Mouse (Mus musculus) forebrain, embryonic 12.5 days (tissue): ENCODE measurements around the gene Pth1r. TPM values are rescaled to one million over a fixed set of nuclear protein-coding genes. Genes with fewer than 3 reads are reported as not detected.
A peak's percentile ranks its signal among the peaks of the same experiment; 100 is the strongest.

Experiments used
- ATAC-seq: fragments of 200-750 bp; cut with Nextera tagmentation; 2 replicates; pipeline ENCODE4 v1.8.0; 2017; ENCODE audit warnings: moderate TSS enrichment; ENCODE audit not compliant: low FRiP score
- H3K27ac ChIP-seq: fragments of 300-500 bp; sonication (generic); 2 replicates; pipeline ENCODE4 v1.5.1; 2016; ENCODE audit warnings: mild to moderate bottlenecking
- H3K27me3 ChIP-seq: fragments of 300-500 bp; sonication (generic); 2 replicates; pipeline ENCODE4 v1.6.1; 2016; ENCODE audit warnings: mild to moderate bottlenecking
- H3K36me3 ChIP-seq: fragments of 300-500 bp; sonication (generic); replicated peaks from 2 replicates; pipeline ENCODE4 v1.6.1; 2016; ENCODE audit warnings: mild to moderate bottlenecking
- H3K4me1 ChIP-seq: fragments of 300-500 bp; sonication (generic); 2 replicates; pipeline ENCODE4 v1.6.1; 2016
- H3K4me2 ChIP-seq: fragments of 300-500 bp; sonication (generic); 2 replicates; pipeline ENCODE4 v1.6.1; 2016; ENCODE audit warnings: mild to moderate bottlenecking, moderate library complexity
- H3K4me3 ChIP-seq: fragments of 300-500 bp; sonication (generic); replicated peaks from 2 replicates; pipeline ENCODE4 v1.5.1; 2016; ENCODE audit warnings: mild to moderate bottlenecking
- H3K9ac ChIP-seq: fragments of 300-500 bp; sonication (generic); 2 replicates; pipeline ENCODE4 v1.6.1; 2016; ENCODE audit warnings: mild to moderate bottlenecking
- H3K9me3 ChIP-seq: fragments of 300-500 bp; sonication (generic); 2 replicates; pipeline ENCODE4 v1.6.1; 2016
- WGBS: fragments of 180-500 bp; shearing (Covaris S2); methylation state at CpG from one replicate; pipeline ENCODE4 v1.1.7; 2016; 5-methylcytosine and 5-hydroxymethylcytosine counted together
- polyA plus RNA-seq: library from polyadenylated mRNA; unstranded; fragments of >200 nt; fragmentation: Nextera tagmentation; extraction: Ambion mirVana; gene quantifications from 2 replicates; pipeline ENCODE4 v1.2.1, GENCODE M21; 2016

The Pth1r gene
- polyA plus RNA-seq, 1 experiment from 2014 or later, result 18.6 TPM

DNA sequence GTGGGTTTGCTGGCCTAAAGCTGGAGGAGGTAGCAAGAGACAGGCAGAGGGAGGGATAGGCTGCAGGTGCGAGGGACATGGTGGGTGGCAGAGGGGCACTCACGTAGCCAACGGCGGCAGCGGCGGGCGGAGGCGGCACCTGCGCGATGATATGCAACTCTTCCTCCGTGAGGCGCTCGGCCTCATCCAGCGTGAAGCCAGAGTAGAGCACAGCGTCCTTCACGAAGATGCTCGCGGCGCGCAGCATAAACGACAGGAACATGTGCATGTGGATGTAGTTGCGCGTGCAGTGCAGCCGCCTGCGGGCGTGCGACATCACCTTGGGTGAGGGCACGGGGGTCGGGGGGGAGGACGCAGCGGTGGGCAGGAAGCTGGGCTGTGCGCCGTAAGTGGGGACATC, 20.1 kb downstream of the Pth1r start:
- H3K9me3 ChIP-seq, result no peaks in the 10 kb centered on the region
- H3K27me3 ChIP-seq, result peaks cover 66% of the 10 kb centered on the region
- H3K9ac ChIP-seq, result no peak overlapping the region
- peak overlapping the region; percentile 29 for H3K4me3 ChIP-seq
- H3K36me3 ChIP-seq, result no peaks in the 10 kb centered on the region
- WGBS, result 5% methylated on average over 33 of the region's 33 CpGs
- H3K27ac ChIP-seq, result no peak overlapping the region
- H3K4me2 ChIP-seq, result peak overlapping the region; percentile 51
- no peak for ATAC-seq
- peaks cover 23% of the 10 kb centered on the region for H3K4me1 ChIP-seq

DNA sequence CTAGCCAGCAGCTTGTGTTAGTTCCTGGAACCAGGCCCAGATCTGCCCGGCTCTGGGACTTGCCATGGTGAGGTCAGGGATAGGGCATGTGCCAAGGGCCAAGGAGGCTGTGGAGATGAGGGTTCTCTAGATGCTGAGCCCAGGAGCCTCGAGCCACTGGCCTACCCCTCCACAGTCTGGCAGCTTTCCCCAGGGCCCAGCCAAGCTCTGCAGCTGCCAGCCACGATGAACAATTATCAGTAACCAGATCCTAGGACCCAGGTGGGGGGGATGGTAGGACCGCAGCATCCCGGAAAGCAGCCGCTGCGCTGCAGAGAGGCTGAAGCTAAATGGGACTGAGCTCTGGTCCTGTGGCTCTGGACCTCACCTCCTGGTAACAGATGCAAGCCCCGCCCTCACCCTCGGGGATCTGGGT, 21.2 kb downstream of the Pth1r start:
- no peak overlapping the region for H3K4me2 ChIP-seq
- H3K27ac ChIP-seq, result no peak overlapping the region
- peaks cover 55% of the 10 kb centered on the region for H3K27me3 ChIP-seq
- no peak overlapping the region for H3K9ac ChIP-seq
- H3K36me3 ChIP-seq, result no peaks in the 10 kb centered on the region
- peak; percentile 57 for ATAC-seq
- H3K4me1 ChIP-seq, result peaks cover 23% of the 10 kb centered on the region
- WGBS, result 6% methylated on average over 9 of the region's 9 CpGs
- H3K4me3 ChIP-seq, result no peak overlapping the region
- H3K9me3 ChIP-seq, result no peaks in the 10 kb centered on the region

DNA sequence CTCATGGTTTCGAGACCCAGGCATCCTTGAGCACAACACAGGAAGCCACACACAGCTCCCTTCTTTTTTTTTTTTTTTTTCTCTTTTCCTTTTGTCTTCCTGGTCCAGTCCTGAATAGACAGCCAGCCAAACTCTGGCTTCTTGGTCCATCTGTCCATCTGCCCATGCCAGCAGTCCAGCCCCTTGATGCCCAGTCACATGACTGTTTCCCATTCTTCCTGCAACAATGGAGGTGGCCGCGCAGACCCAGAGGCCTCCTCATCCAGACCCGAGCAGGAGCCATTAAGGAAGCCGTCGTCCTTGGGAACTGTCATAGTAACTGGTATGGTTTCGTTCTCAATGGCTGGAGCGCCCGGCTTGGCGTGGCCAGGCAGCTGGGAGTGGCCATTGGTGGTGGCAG, 24.9 kb downstream of the Pth1r start:
- no peak for ATAC-seq
- no peaks in the 10 kb centered on the region for H3K36me3 ChIP-seq
- H3K4me3 ChIP-seq, result no peak overlapping the region
- H3K27ac ChIP-seq, result no peak overlapping the region
- no peak overlapping the region for H3K9ac ChIP-seq
- no peaks in the 10 kb centered on the region for H3K9me3 ChIP-seq
- no peak overlapping the region for H3K4me2 ChIP-seq
- H3K27me3 ChIP-seq, result peaks cover 22% of the 10 kb centered on the region
- peaks cover 19% of the 10 kb centered on the region for H3K4me1 ChIP-seq
- 83% methylated on average over 10 of the region's 10 CpGs for WGBS

DNA sequence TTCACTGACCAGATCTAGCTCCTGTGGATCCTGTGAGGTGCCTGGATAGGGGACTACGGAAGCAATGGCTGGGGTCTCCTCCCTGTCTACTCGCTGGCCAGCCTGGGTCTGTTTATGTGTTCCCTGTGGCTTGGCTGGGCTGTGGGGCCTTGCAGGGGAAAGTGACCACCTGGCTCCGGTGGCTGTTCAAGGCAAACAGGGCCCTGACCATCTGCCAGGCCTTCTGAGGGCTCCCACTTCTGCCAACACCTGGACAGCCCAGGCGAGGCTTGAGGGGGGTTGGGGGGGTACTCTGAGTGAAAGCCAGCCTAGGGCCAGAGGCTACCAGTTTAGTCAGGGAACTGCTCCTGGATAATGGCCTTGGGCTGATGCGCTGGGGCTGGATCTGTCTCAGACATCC, 27.0 kb downstream of the Pth1r start:
- 75% methylated on average over 5 of the region's 5 CpGs for WGBS
- Histone ChIP-seq H3K4me1 (peaks cover 3% of the 10 kb centered on the region; the same call in 1 of the 2 replicates), H3K4me2 (no peak overlapping the region), H3K27ac (no peak overlapping the region), H3K36me3 (peaks cover 5% of the 10 kb centered on the region; the same call in 1 of the 2 replicates), H3K4me3 (no peak overlapping the region), H3K9ac (no peak overlapping the region), H3K27me3 (0 out of 2 replicates have a peak, but pooled peaks cover 1% of the 10 kb centered on the region), H3K9me3 (no peaks in the 10 kb centered on the region)
- ATAC-seq, result no peak

DNA sequence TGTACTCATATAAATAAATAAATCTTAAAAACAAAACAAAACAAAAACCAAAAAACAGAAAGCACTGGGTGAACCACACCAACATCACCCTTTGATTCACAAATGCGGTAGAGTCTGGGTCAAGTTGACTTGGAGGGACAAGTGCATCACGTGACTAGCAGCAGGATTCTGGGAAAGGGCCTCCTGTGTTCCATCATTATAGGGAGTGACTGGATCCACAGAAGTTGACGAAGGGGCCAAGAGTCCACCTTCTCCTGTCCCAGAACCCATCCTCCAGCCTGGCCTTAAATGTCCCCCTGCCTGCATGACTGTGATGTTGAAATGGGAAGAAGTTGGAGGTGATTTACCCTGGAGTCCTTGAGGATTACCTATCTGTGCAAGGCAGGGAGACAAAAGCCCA, 28.1 kb downstream of the Pth1r start:
- WGBS, result 86% methylated on average over 3 of the region's 3 CpGs
- no peak overlapping the region for H3K4me3 ChIP-seq
- H3K9ac ChIP-seq, result no peak overlapping the region
- no peaks in the 10 kb centered on the region for H3K9me3 ChIP-seq
- no peak for ATAC-seq
- H3K36me3 ChIP-seq, result peaks cover 14% of the 10 kb centered on the region
- H3K27me3 ChIP-seq, result no peaks in the 10 kb centered on the region
- no peak overlapping the region for H3K27ac ChIP-seq
- H3K4me2 ChIP-seq, result no peak overlapping the region
- peaks cover 3% of the 10 kb centered on the region; the same call in 1 of the 2 replicates for H3K4me1 ChIP-seq

DNA sequence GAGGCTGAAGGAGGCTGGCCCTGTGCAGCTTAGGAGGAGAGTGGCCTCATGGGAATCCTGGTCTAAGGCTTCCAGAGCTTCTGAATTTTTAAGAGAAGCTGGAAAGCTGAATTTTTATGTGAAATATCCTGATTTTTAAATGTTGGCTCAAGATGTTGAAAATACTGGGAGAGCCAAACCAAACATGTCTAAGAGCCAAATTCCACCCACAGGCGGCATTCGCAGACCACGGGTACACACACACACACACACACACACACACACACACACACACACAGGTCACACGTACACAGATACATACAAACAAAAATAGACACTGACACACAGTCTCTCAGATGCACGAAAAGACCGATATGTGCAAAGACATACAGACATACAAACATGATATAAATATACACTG, 28.9 kb downstream of the Pth1r start:
- Histone ChIP-seq H3K4me2 (no peak overlapping the region), H3K4me3 (no peak overlapping the region), H3K27ac (no peak overlapping the region), H3K36me3 (peaks cover 18% of the 10 kb centered on the region), H3K9me3 (no peaks in the 10 kb centered on the region), H3K27me3 (no peaks in the 10 kb centered on the region), H3K4me1 (peaks cover 3% of the 10 kb centered on the region; the same call in 1 of the 2 replicates), H3K9ac (no peak overlapping the region)
- no peak for ATAC-seq
- WGBS, result 96% methylated on average over 6 of the region's 6 CpGs

DNA sequence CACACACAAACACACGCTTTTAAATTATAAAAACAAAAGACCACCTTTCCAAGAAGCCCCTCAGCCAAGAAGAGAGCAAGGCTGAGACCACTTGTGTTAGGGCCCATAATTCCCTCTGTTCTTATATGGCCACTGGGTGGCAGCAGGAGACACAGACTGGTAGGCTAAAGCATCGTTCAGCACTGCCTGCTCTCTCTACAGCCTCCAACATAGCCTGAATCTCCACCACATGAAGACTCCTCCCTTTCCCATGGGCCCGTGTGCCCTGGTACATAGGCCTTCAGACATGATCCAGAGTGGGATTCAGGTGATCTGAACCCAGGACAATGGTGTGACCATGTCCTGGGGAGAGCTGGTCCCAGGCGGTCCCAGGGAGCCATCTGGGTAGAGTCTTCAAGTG, 30.2 kb downstream of the Pth1r start:
- peaks cover 3% of the 10 kb centered on the region; the same call in 1 of the 2 replicates for H3K4me1 ChIP-seq
- peaks cover 31% of the 10 kb centered on the region for H3K36me3 ChIP-seq
- peak; percentile 74; the same call in 1 of the 2 replicates for ATAC-seq
- no peaks in the 10 kb centered on the region for H3K9me3 ChIP-seq
- H3K4me3 ChIP-seq, result no peak overlapping the region
- H3K27me3 ChIP-seq, result no peaks in the 10 kb centered on the region
- H3K4me2 ChIP-seq, result no peak overlapping the region
- H3K27ac ChIP-seq, result no peak overlapping the region
- no peak overlapping the region for H3K9ac ChIP-seq
- WGBS, result 27% methylated on average over 4 of the region's 4 CpGs

DNA sequence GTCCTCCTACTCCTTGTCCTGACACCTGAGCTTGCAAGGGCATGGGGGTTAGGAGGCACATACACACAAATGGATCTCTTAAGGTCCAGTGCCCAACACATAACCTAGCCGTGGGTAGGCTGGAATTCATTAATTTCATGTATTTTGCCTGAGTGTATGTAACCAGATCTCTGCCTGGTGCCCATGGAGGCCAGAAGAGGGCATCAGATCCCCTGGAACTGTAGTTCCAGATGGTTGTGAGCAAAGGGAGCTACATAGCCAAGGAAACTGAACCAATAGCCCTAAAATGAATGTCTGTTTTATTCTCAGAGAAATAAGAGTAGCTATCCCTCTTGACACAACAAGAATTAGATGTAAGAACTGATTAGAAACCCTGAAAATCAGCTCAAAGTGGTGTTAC, 31.5 kb downstream of the Pth1r start:
- Histone ChIP-seq H3K27me3 (no peaks in the 10 kb centered on the region), H3K4me1 (peaks cover 3% of the 10 kb centered on the region; the same call in 1 of the 2 replicates), H3K4me2 (no peak overlapping the region), H3K4me3 (no peak overlapping the region), H3K36me3 (peaks cover 38% of the 10 kb centered on the region), H3K27ac (no peak overlapping the region), H3K9ac (no peak overlapping the region), H3K9me3 (no peaks in the 10 kb centered on the region)
- no peak for ATAC-seq
- WGBS, result 67% methylated on average over 1 of the region's 1 CpGs

DNA sequence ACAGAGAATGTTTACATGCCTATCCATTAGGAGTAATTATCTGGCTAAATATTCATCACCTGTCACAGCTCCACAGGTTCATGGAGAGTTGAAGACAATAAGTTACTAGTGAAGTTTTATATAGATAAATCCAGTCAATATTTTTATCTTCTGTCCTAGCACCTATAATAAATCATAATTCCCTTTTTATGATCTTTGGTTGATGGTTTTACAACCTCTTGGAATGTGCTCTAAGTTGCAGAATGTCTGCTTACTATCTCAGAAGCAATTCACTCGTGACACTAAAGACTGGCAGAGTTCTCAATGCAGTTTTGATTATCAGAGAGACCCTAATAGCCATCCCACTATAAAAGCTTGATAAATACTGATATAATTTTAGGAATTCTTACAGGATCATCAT, 33.6 kb downstream of the Pth1r start:
- no peak overlapping the region for H3K27ac ChIP-seq
- H3K4me3 ChIP-seq, result no peak overlapping the region
- H3K4me2 ChIP-seq, result no peak overlapping the region
- no peaks in the 10 kb centered on the region; the same call in 1 of the 2 replicates for H3K4me1 ChIP-seq
- WGBS, result 86% methylated on average over 1 of the region's 1 CpGs
- no peak overlapping the region for H3K9ac ChIP-seq
- no peaks in the 10 kb centered on the region for H3K9me3 ChIP-seq
- no peak for ATAC-seq
- peaks cover 42% of the 10 kb centered on the region for H3K36me3 ChIP-seq
- H3K27me3 ChIP-seq, result no peaks in the 10 kb centered on the region

DNA sequence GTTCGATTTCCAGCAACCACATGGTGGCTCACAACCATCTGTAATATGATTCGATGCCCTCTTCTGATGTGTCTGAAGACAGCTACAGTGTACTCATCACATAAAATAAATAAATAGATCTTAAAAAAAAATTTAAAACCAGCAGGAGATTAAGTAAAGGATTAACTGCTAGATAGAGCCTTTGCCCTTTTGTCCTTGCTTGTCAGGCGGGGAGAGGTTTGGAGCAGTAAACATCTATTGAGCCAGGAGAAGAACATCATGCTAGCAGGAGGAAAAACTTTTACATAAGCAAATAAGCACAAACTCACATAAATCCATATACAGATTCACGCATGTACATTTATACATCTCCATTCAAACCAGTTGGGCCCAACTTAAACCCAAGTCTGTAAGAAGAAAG, 34.4 kb downstream of the Pth1r start:
- ATAC-seq, result no peak
- no peaks in the 10 kb centered on the region for H3K9me3 ChIP-seq
- 92% methylated on average over 4 of the region's 4 CpGs for WGBS
- no peak overlapping the region for H3K4me2 ChIP-seq
- peaks cover 47% of the 10 kb centered on the region for H3K36me3 ChIP-seq
- no peaks in the 10 kb centered on the region; the same call in 1 of the 2 replicates for H3K4me1 ChIP-seq
- no peak overlapping the region for H3K27ac ChIP-seq
- no peak overlapping the region for H3K9ac ChIP-seq
- no peak overlapping the region for H3K4me3 ChIP-seq
- H3K27me3 ChIP-seq, result no peaks in the 10 kb centered on the region

DNA sequence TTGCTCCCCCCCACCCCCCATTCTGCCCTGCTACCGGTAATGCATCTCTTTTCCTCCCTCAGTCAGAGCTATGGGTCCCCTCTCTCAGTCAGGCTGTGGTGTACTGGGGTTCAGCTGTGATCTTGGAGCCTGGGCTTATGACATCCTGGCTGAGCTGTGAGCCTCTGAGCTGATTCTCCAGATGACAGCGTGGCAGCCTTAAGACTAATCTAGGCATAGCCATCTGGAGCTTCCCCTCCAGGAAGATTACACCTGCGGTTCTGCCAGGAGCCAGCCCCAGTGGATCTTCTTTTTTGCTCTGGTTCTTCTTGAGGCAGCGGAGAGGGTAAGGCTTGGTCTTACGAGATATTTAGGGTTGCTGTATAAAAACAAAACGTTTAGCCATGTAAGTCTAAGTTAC, 34.9 kb downstream of the Pth1r start:
- peaks cover 47% of the 10 kb centered on the region for H3K36me3 ChIP-seq
- WGBS, result 91% methylated on average over 6 of the region's 6 CpGs
- no peak for ATAC-seq
- no peaks in the 10 kb centered on the region; the same call in 1 of the 2 replicates for H3K4me1 ChIP-seq
- H3K4me3 ChIP-seq, result no peak overlapping the region
- H3K9me3 ChIP-seq, result no peaks in the 10 kb centered on the region
- H3K4me2 ChIP-seq, result no peak overlapping the region
- H3K27me3 ChIP-seq, result no peaks in the 10 kb centered on the region
- H3K9ac ChIP-seq, result no peak overlapping the region
- H3K27ac ChIP-seq, result no peak overlapping the region

DNA sequence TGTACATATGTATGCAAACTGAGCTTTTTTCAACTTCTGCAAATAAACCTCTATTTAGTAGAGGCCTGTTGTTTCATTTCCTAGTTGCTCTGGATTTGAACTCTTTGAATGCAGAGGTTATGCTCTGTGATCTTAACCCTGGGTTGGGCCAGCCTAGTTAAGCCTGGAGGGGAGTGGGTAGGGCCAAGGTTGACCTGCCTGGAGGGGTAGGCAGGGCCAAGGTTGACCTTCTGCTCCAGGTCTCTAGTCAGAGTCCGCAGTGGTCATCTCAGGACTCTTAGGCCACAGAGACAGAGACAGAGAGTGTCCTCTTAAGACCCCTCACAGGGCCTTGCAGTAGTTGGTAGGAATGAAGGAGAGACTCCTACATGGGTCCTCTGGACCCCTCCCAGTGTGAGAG, 35.4 kb downstream of the Pth1r start:
- H3K27ac ChIP-seq, result no peak overlapping the region
- H3K9me3 ChIP-seq, result no peaks in the 10 kb centered on the region
- H3K4me3 ChIP-seq, result no peak overlapping the region
- no peak overlapping the region for H3K4me2 ChIP-seq
- no peak for ATAC-seq
- no peak overlapping the region for H3K9ac ChIP-seq
- H3K27me3 ChIP-seq, result no peaks in the 10 kb centered on the region
- 89% methylated on average over 1 of the region's 1 CpGs for WGBS
- no peaks in the 10 kb centered on the region; the same call in 1 of the 2 replicates for H3K4me1 ChIP-seq
- peaks cover 47% of the 10 kb centered on the region for H3K36me3 ChIP-seq

DNA sequence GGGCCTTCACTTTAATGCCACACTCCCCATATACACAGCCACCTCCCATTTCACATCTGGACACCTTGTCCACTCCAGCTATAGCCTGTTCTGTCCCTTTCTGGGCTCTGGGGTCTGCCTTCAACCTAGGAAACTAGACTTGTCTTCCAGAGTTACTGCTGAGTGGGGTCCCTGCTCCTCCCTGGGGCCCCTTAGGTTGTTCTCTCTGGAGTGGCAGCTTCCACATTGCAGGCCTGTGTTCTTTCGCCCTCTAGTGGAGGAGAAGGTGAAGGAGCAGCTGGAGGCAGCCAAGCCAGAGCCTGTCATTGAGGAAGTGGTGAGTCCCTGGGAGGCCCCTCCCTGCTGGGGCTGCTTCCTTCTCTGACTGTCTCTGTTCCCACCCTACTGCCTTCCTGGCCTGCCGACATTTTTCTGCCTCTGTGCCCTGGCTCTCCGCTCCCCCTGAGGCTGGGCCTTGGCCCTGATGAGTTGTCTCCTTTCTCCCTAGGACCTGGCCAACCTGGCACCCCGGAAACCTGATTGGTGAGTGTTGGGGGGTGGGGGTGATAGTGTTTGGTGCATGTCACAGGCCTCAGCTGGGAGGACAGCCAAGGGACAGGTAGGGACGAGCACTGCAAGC, 37.2 kb downstream of the Pth1r start:
- H3K27me3 ChIP-seq, result no peaks in the 10 kb centered on the region
- peaks cover 42% of the 10 kb centered on the region for H3K36me3 ChIP-seq
- H3K9me3 ChIP-seq, result no peaks in the 10 kb centered on the region
- no peak overlapping the region for H3K27ac ChIP-seq
- ATAC-seq, result peak; percentile 76; the same call in 1 of the 2 replicates
- no peak overlapping the region for H3K9ac ChIP-seq
- no peak overlapping the region for H3K4me3 ChIP-seq
- no peaks in the 10 kb centered on the region; the same call in 1 of the 2 replicates for H3K4me1 ChIP-seq
- no peak overlapping the region for H3K4me2 ChIP-seq
- WGBS, result 52% methylated on average over 5 of the region's 5 CpGs
